Comparison of ENCODE assay signal across 20 mouse cellular contexts in genomic region chr9:44716997-44717821, GRCm38 (mm10). TPM values are rescaled to one million over a fixed set of nuclear protein-coding genes. Genes with fewer than 3 reads are reported as not detected.
DNase-seq lines count a peak whose midpoint lies in the region; ATAC-seq and TF ChIP-seq lines count a peak whose summit lies in the region.
"Had no signal": no experiment of that assay in that cellular context is flagged by ENCODE, and none has a peak within 500 bp of the region (broad histone marks: within the 10 kb centered on the region; RNA-seq: fewer than 3 reads in every experiment).

No protein-coding gene starts in this region.

- no peak for DNase-seq in cerebellum, adult 2 months
- DNase-seq in cerebellum, postnatal 36 days, result no peak
- DNase-seq in hindbrain, embryonic 10.5 days (ENCODE audit: low spot score), result no peak
- no peak for DNase-seq in hindbrain, embryonic 14.5 days (ENCODE audit: low spot score)
- DNase-seq in 416B (ENCODE audit: low read depth), result peak; percentile 90
- DNase-seq: gastrocnemius, postnatal 36 days had no signal

- peak overlapping the region; percentile 35 for H3K27ac ChIP-seq in cerebellum, adult 2 months (ENCODE audit: insufficient read depth, low read length)
- 0 out of 2 replicates have a peak overlapping the region, but pooled peaks have one; percentile 50 for H3K27ac ChIP-seq in hindbrain, embryonic 10.5 days
- H3K27ac ChIP-seq in hindbrain, embryonic 14.5 days, result no peak overlapping the region
- H3K27ac ChIP-seq in forebrain, embryonic 16.5 days (ENCODE audit: low read length), result no peak overlapping the region
- H3K27ac ChIP-seq: kidney, embryonic 15.5 days; lung, embryonic 15.5 days; neural tube, embryonic 13.5 days had no signal

- peaks cover 63% of the 10 kb centered on the region for H3K4me1 ChIP-seq in cerebellum, adult 2 months (ENCODE audit: control insufficient read depth, insufficient read depth, low read length)
- peaks cover 44% of the 10 kb centered on the region for H3K4me1 ChIP-seq in hindbrain, embryonic 10.5 days (replicated peaks)
- peaks cover 29% of the 10 kb centered on the region for H3K4me1 ChIP-seq in hindbrain, embryonic 14.5 days (replicated peaks; ENCODE audit: control insufficient read depth, insufficient read depth, low read length)
- H3K4me1 ChIP-seq in forebrain, embryonic 16.5 days (replicated peaks; ENCODE audit: control insufficient read depth, insufficient read depth, low read length), result peaks cover 35% of the 10 kb centered on the region

- no peak overlapping the region for H3K9ac ChIP-seq in hindbrain, embryonic 14.5 days
- H3K9ac ChIP-seq in forebrain, embryonic 16.5 days (replicated peaks; ENCODE audit: low read depth, low read length), result no peak overlapping the region
- H3K9ac ChIP-seq: kidney, embryonic 15.5 days; lung, embryonic 15.5 days; neural tube, embryonic 13.5 days had no signal

- H3K36me3 ChIP-seq in hindbrain, embryonic 10.5 days, result peaks cover 62% of the 10 kb centered on the region
- H3K36me3 ChIP-seq in hindbrain, embryonic 14.5 days (replicated peaks; ENCODE audit: control insufficient read depth, insufficient read depth), result peaks cover 54% of the 10 kb centered on the region
- 0 out of 2 replicates have a peak, but pooled peaks cover 4% of the 10 kb centered on the region for H3K36me3 ChIP-seq in forebrain, embryonic 16.5 days (ENCODE audit: control insufficient read depth, insufficient read depth)

- TF ChIP-seq CTCF in cerebellum, adult 2 months (IDR thresholded peaks at IDR 0.05; ENCODE audit: borderline replicate concordance, insufficient read depth, low read depth, low read length), result no peak

- no peak overlapping the region for H3K4me2 ChIP-seq in hindbrain, embryonic 14.5 days (replicated peaks)
- no peak overlapping the region for H3K4me2 ChIP-seq in forebrain, embryonic 16.5 days (ENCODE audit: low read length)
- H3K4me2 ChIP-seq: kidney, embryonic 15.5 days; lung, embryonic 15.5 days; neural tube, embryonic 13.5 days had no signal

- ATAC-seq in hindbrain, embryonic 14.5 days (ENCODE audit: low FRiP score), result no peak
- peak; percentile 66 for ATAC-seq in common myeloid progenitor, adult 5-6 weeks (replicated peaks; ENCODE audit: low read depth, poor library complexity, severe bottlenecking)
- ATAC-seq in erythroid progenitor cell, adult 5-6 weeks (replicated peaks; ENCODE audit: low FRiP score, poor library complexity, severe bottlenecking), result no peak
- ATAC-seq in forebrain, embryonic 16.5 days, result no peak

- H3K9me3 ChIP-seq in hindbrain, embryonic 10.5 days, result no peaks in the 10 kb centered on the region
- no peaks in the 10 kb centered on the region for H3K9me3 ChIP-seq in hindbrain, embryonic 14.5 days (ENCODE audit: control insufficient read depth, low read length)
- no peaks in the 10 kb centered on the region for H3K9me3 ChIP-seq in forebrain, embryonic 16.5 days (ENCODE audit: control insufficient read depth, low read length)
- H3K9me3 ChIP-seq: kidney, embryonic 15.5 days; lung, embryonic 15.5 days; neural tube, embryonic 13.5 days had no signal

- no peak overlapping the region for H3K4me3 ChIP-seq in cerebellum, adult 2 months (replicated peaks; ENCODE audit: insufficient read depth, low read depth, low read length)
- no peak overlapping the region for H3K4me3 ChIP-seq in hindbrain, embryonic 10.5 days
- H3K4me3 ChIP-seq in hindbrain, embryonic 14.5 days (replicated peaks; ENCODE audit: low read length), result no peak overlapping the region
- H3K4me3 ChIP-seq in forebrain, embryonic 16.5 days (replicated peaks; ENCODE audit: low read length), result no peak overlapping the region
- H3K4me3 ChIP-seq: kidney, embryonic 15.5 days; lung, embryonic 15.5 days; neural tube, embryonic 13.5 days had no signal

- no peaks in the 10 kb centered on the region for H3K27me3 ChIP-seq in cerebellum, adult 2 months (ENCODE audit: control insufficient read depth, insufficient read depth, low read length)
- H3K27me3 ChIP-seq in hindbrain, embryonic 10.5 days (ENCODE audit: insufficient read depth, poor library complexity, severe bottlenecking), result no peaks in the 10 kb centered on the region
- H3K27me3 ChIP-seq in hindbrain, embryonic 14.5 days (ENCODE audit: control insufficient read depth, insufficient read depth, low read length), result no peaks in the 10 kb centered on the region
- H3K27me3 ChIP-seq in forebrain, embryonic 16.5 days (replicated peaks; ENCODE audit: control insufficient read depth, insufficient read depth, low read length), result no peaks in the 10 kb centered on the region
- H3K27me3 ChIP-seq: kidney, embryonic 15.5 days; lung, embryonic 15.5 days; neural tube, embryonic 13.5 days had no signal

- 42% methylated on average over 6 of the region's 6 CpGs for WGBS in cerebellum, adult 2 months
- WGBS in hindbrain, embryonic 10.5 days, result 87% methylated on average over 6 of the region's 6 CpGs
- 71% methylated on average over 6 of the region's 6 CpGs for WGBS in hindbrain, embryonic 14.5 days
- whole genome bisulfite sequencing in forebrain, embryonic 16.5 days, result 87% methylated on average over 6 of the region's 6 CpGs

- TF ChIP-seq POLR2A in cerebellum, adult 2 months (IDR thresholded peaks at IDR 0.05; ENCODE audit: borderline replicate concordance, insufficient read depth, low read length), result no peak

RNA-seq across cellular contexts. Expression of gene Phldb1, which starts 17.8 kb away (rescaled TPM):
- polyA plus RNA-seq in cerebellum, adult 2 months (2012; rRNA removed), result 193 and 194 TPM in 2 replicates
- polyA plus RNA-seq in hindbrain, embryonic 10.5 days (2016; fragmentation: Nextera tagmentation; extraction: Ambion mirVana), result 45.4 and 49.5 TPM in 2 replicates
- polyA plus RNA-seq in hindbrain, embryonic 14.5 days (2014; fragmentation: Nextera tagmentation; extraction: Ambion mirVana), result 41.9 and 46.4 TPM in 2 replicates
- 7.9 and 9.5 TPM in 2 replicates for total RNA-seq in common myeloid progenitor, adult 5-6 weeks (2017)
- total RNA-seq in erythroid progenitor cell, adult 5-6 weeks (2015; ENCODE audit: low replicate concordance), result 3.8 TPM in 1 of 2 replicates, not detected in the other
- 0.26 and 4.4 TPM in 2 replicates for total RNA-seq in erythroid progenitor cell, adult 5-6 weeks (2017; ENCODE audit: low replicate concordance)
- polyA plus RNA-seq in forebrain, embryonic 16.5 days (2015; fragmentation: Nextera tagmentation; extraction: Ambion mirVana), result 45.0 and 53.6 TPM in 2 replicates

RNA-seq across cellular contexts. Expression of gene Treh, which starts 44.2 kb away (rescaled TPM):
- not detected in 2 replicates for polyA plus RNA-seq in cerebellum, adult 2 months (2012; rRNA removed)
- not detected in 2 replicates for polyA plus RNA-seq in hindbrain, embryonic 10.5 days (2016; fragmentation: Nextera tagmentation; extraction: Ambion mirVana)
- polyA plus RNA-seq in hindbrain, embryonic 14.5 days (2014; fragmentation: Nextera tagmentation; extraction: Ambion mirVana), result not detected in 2 replicates
- total RNA-seq in common myeloid progenitor, adult 5-6 weeks (2017), result not detected in 2 replicates
- total RNA-seq in erythroid progenitor cell, adult 5-6 weeks (2015; ENCODE audit: low replicate concordance), result not detected in 2 replicates
- not detected in 2 replicates for total RNA-seq in erythroid progenitor cell, adult 5-6 weeks (2017; ENCODE audit: low replicate concordance)
- not detected in 2 replicates for polyA plus RNA-seq in forebrain, embryonic 16.5 days (2015; fragmentation: Nextera tagmentation; extraction: Ambion mirVana)
- total RNA-seq: adrenal gland, postnatal 10 days; gastrocnemius, postnatal 36 days; layer of hippocampus, adult 18-20 months; left cerebral cortex, postnatal 14 days; megakaryocyte, adult 5-6 weeks had no signal
- polyA plus RNA-seq: embryonic facial prominence, embryonic 11.5 days; heart, embryonic 14.5 days; intestine, embryonic 14.5 days; lung, embryonic 15.5 days; neural tube, embryonic 13.5 days; stomach, embryonic 14.5 days had no signal

RNA-seq across cellular contexts. Expression of gene Arcn1, which starts 50.4 kb away (rescaled TPM):
- 61.6 and 61.8 TPM in 2 replicates for polyA plus RNA-seq in cerebellum, adult 2 months (2012; rRNA removed)
- 154 and 170 TPM in 2 replicates for polyA plus RNA-seq in hindbrain, embryonic 10.5 days (2016; fragmentation: Nextera tagmentation; extraction: Ambion mirVana)
- 148 and 169 TPM in 2 replicates for polyA plus RNA-seq in hindbrain, embryonic 14.5 days (2014; fragmentation: Nextera tagmentation; extraction: Ambion mirVana)
- 167 and 196 TPM in 2 replicates for total RNA-seq in common myeloid progenitor, adult 5-6 weeks (2017)
- 64.6 and 68.1 TPM in 2 replicates for total RNA-seq in erythroid progenitor cell, adult 5-6 weeks (2015; ENCODE audit: low replicate concordance)
- 58.0 and 97.5 TPM in 2 replicates for total RNA-seq in erythroid progenitor cell, adult 5-6 weeks (2017; ENCODE audit: low replicate concordance)
- 150 and 161 TPM in 2 replicates for polyA plus RNA-seq in forebrain, embryonic 16.5 days (2015; fragmentation: Nextera tagmentation; extraction: Ambion mirVana)

RNA-seq across cellular contexts. Expression of gene Ift46, which starts 50.5 kb away (rescaled TPM):
- 106 and 110 TPM in 2 replicates for polyA plus RNA-seq in cerebellum, adult 2 months (2012; rRNA removed)
- 124 and 152 TPM in 2 replicates for polyA plus RNA-seq in hindbrain, embryonic 10.5 days (2016; fragmentation: Nextera tagmentation; extraction: Ambion mirVana)
- 141 and 158 TPM in 2 replicates for polyA plus RNA-seq in hindbrain, embryonic 14.5 days (2014; fragmentation: Nextera tagmentation; extraction: Ambion mirVana)
- 26.1 and 37.7 TPM in 2 replicates for total RNA-seq in common myeloid progenitor, adult 5-6 weeks (2017)
- 15.1 and 18.4 TPM in 2 replicates for total RNA-seq in erythroid progenitor cell, adult 5-6 weeks (2015; ENCODE audit: low replicate concordance)
- total RNA-seq in erythroid progenitor cell, adult 5-6 weeks (2017; ENCODE audit: low replicate concordance), result 4.7 and 18.2 TPM in 2 replicates
- polyA plus RNA-seq in forebrain, embryonic 16.5 days (2015; fragmentation: Nextera tagmentation; extraction: Ambion mirVana), result 184 and 187 TPM in 2 replicates

Comparison
In these comparisons a context has a peak if more than half of its experiments do, and no peak if none do; other contexts are left out.
1. H3K27ac ChIP-seq: peak in cerebellum, adult 2 months (single experiment) and hindbrain, embryonic 10.5 days (single experiment); none in hindbrain, embryonic 14.5 days (single experiment) and forebrain, embryonic 16.5 days (single experiment).